Comparison of ENCODE assay signal across 8 mouse cellular contexts in the genomic region with DNA sequence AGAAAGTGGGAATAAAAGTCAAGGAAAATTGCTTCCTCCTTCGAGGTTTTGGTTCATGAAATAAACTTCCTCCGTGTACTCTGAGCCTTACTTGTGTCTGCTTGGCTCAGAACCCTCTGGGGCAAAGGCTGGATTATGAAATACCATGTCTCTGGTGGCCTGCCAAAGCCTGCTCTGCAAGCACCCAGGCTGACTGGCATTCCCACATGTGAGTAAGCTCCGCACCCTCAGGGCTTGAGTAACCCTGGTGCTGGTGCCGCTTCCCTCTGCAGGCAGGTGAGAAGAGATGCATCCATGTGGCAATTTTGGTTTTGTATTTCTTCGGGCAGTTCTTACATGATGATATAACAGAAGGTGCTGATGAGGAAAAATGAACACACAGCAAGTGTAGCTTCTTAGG.
DNase-seq lines count a peak whose midpoint lies in the region; ATAC-seq and TF ChIP-seq lines count a peak whose summit lies in the region.

No protein-coding gene starts in this region.

- no peaks in the 10 kb centered on the region for H3K9me3 ChIP-seq in forebrain, embryonic 13.5 days (replicated peaks)

- no peaks in the 10 kb centered on the region for H3K4me1 ChIP-seq in forebrain, embryonic 13.5 days

- TF ChIP-seq CTCF in layer of hippocampus, adult 2 months (conservative IDR thresholded peaks at IDR 0.05) = peak; percentile 10; the same call in 1 of the 2 replicates

- H3K36me3 ChIP-seq in forebrain, embryonic 13.5 days (ENCODE audit: poor library complexity, severe bottlenecking) = no peaks in the 10 kb centered on the region

- WGBS in forebrain, embryonic 13.5 days = 80% methylated on average over 5 of the region's 5 CpGs

- DNase-seq in layer of hippocampus, adult 2 months (ENCODE audit: low spot score in 2 of 2) = no peak
- no peak for DNase-seq in layer of hippocampus, postnatal 36 days
- peak; percentile 36 to 57 for DNase-seq in gastrocnemius, adult 8-10 months (ENCODE audit: low spot score in 2 of 2)
- peak; percentile 90 to 92 for DNase-seq in lung, adult 18-20 months
- DNase-seq in urinary bladder, postnatal 14 days (ENCODE audit: low spot score) = peak; percentile 89
- DNase-seq in layer of hippocampus, adult 11-12 months (ENCODE audit: low spot score) = no peak

- no peak overlapping the region for H3K4me3 ChIP-seq in layer of hippocampus, adult 2 months
- no peak overlapping the region for H3K4me3 ChIP-seq in forebrain, embryonic 13.5 days

- H3K9ac ChIP-seq in forebrain, embryonic 13.5 days = no peak overlapping the region

- 0 out of 2 replicates have a peak, but pooled peaks cover 6% of the 10 kb centered on the region for H3K27me3 ChIP-seq in forebrain, embryonic 13.5 days

- no peak overlapping the region for H3K4me2 ChIP-seq in forebrain, embryonic 13.5 days

- ATAC-seq in forebrain, embryonic 13.5 days = no peak
- ATAC-seq in monocyte, adult 5-6 weeks (replicated peaks; ENCODE audit: insufficient number of reproducible peaks, low FRiP score, low TSS enrichment, poor library complexity, severe bottlenecking) = no peak

- H3K27ac ChIP-seq in layer of hippocampus, adult 2 months = no peak overlapping the region
- no peak overlapping the region for H3K27ac ChIP-seq in forebrain, embryonic 13.5 days

Comparison
In these comparisons a context has a peak if more than half of its experiments do, and no peak if none do; other contexts are left out.
1. DNase-seq: peak in gastrocnemius, adult 8-10 months (2 of 2), lung, adult 18-20 months (2 of 2) and urinary bladder, postnatal 14 days (single experiment); none in layer of hippocampus, adult 2 months (0 of 2), layer of hippocampus, postnatal 36 days (0 of 2) and layer of hippocampus, adult 11-12 months (single experiment).